Mouse (Mus musculus) embryonic facial prominence, embryonic 13.5 days (tissue): ENCODE data around the gene Hoxb2. TPM values are rescaled to one million over a fixed set of nuclear protein-coding genes. Genes with fewer than 3 reads are reported as not detected.

Experiments used
- ATAC-seq: fragments of 200-750 bp; cut with Nextera tagmentation; 2 replicates; pipeline ENCODE4 v1.8.0; 2017; ENCODE audit warnings: low read depth; ENCODE audit not compliant: insufficient number of reproducible peaks, insufficient read depth, low FRiP score, low TSS enrichment
- H3K27ac ChIP-seq: fragments of 300-500 bp; sonication (generic); 2 replicates; pipeline ENCODE4 v1.5.1; 2015; ENCODE audit warnings: moderate library complexity, mild to moderate bottlenecking, inconsistent platforms
- H3K27me3 ChIP-seq: fragments of 300-500 bp; sonication (generic); 2 replicates; pipeline ENCODE4 v1.6.1; 2015; ENCODE audit warnings: mild to moderate bottlenecking, inconsistent platforms
- H3K36me3 ChIP-seq: fragments of 300-500 bp; sonication (generic); 2 replicates; pipeline ENCODE4 v1.6.1; 2015; ENCODE audit warnings: mild to moderate bottlenecking, inconsistent platforms
- H3K4me1 ChIP-seq: fragments of 300-500 bp; sonication (generic); 2 replicates; pipeline ENCODE4 v1.6.1; 2015; ENCODE audit warnings: inconsistent platforms
- H3K4me2 ChIP-seq: fragments of 300-500 bp; sonication (generic); 2 replicates; pipeline ENCODE4 v1.6.1; 2015; ENCODE audit warnings: moderate library complexity, mild to moderate bottlenecking, inconsistent platforms
- H3K4me3 ChIP-seq: fragments of 300-500 bp; sonication (generic); 2 replicates; pipeline ENCODE4 v1.5.1; 2015; ENCODE audit warnings: mild to moderate bottlenecking, inconsistent platforms
- H3K9ac ChIP-seq: fragments of 300-500 bp; sonication (generic); 2 replicates; pipeline ENCODE4 v1.6.1; 2015; ENCODE audit warnings: mild to moderate bottlenecking, inconsistent platforms
- H3K9me3 ChIP-seq: fragments of 300-500 bp; sonication (generic); 2 replicates; pipeline ENCODE4 v1.6.1; 2016; ENCODE audit warnings: inconsistent platforms
- WGBS: fragments of 180-500 bp; shearing (Covaris S2); methylation state at CpG from one replicate; pipeline ENCODE4 v1.1.7; 2015; ENCODE audit warnings: mixed read lengths; 5-methylcytosine and 5-hydroxymethylcytosine counted together
- polyA plus RNA-seq: library from polyadenylated mRNA; unstranded; fragments of >200 nt; fragmentation: Nextera tagmentation; extraction: Ambion mirVana; gene quantifications from 2 replicates; pipeline ENCODE4 v1.2.1, GENCODE M21; 2015

The Hoxb2 gene
- polyA plus RNA-seq, 1 experiment from 2014 or later: 0.52 TPM

- 1% methylated on average over 43 of the region's 45 CpGs for WGBS
- ATAC-seq: no peak
- no peaks in the 10 kb centered on the region for H3K36me3 ChIP-seq
- peaks cover 4% of the 10 kb centered on the region; the same call in 1 of the 2 replicates for H3K4me1 ChIP-seq
- H3K4me3 ChIP-seq: peak overlapping the region; percentile 25
- H3K27me3 ChIP-seq: peaks cover 100% of the 10 kb centered on the region
- H3K9me3 ChIP-seq: no peaks in the 10 kb centered on the region
- no peak overlapping the region for H3K27ac ChIP-seq
- peak overlapping the region; percentile 39 for H3K4me2 ChIP-seq
- H3K9ac ChIP-seq: no peak overlapping the region
Measured at GRCm38 (mm10) chr11:96318368-96319070, 31.8 kb upstream of the Hoxb2 start.

GRCm38 (mm10) chr11:96319071-96319902, 31.0 kb upstream of the Hoxb2 start:
- H3K27ac ChIP-seq: no peak overlapping the region
- 1% methylated on average over 32 of the region's 34 CpGs for WGBS

GRCm38 (mm10) chr11:96319910-96320309, 30.4 kb upstream of the Hoxb2 start:
- Histone ChIP-seq H3K9ac (no peak overlapping the region), H3K4me3 (no peak overlapping the region), H3K4me2 (no peak overlapping the region), H3K27ac (no peak overlapping the region), H3K36me3 (no peaks in the 10 kb centered on the region), H3K27me3 (peaks cover 100% of the 10 kb centered on the region), H3K4me1 (peaks cover 4% of the 10 kb centered on the region; the same call in 1 of the 2 replicates), H3K9me3 (no peaks in the 10 kb centered on the region)
- ATAC-seq: no peak
- under 1% methylated on average over 29 of the region's 29 CpGs for WGBS

More at GRCm38 (mm10) chr11:96319071-96319902, 31.0 kb upstream of the Hoxb2 start:
- peaks cover 4% of the 10 kb centered on the region; the same call in 1 of the 2 replicates for H3K4me1 ChIP-seq
- H3K9me3 ChIP-seq: no peaks in the 10 kb centered on the region
- H3K4me2 ChIP-seq: peak overlapping the region; percentile 39
- peaks cover 100% of the 10 kb centered on the region for H3K27me3 ChIP-seq
- H3K9ac ChIP-seq: no peak overlapping the region
- ATAC-seq: no peak
- peak overlapping the region; percentile 25 for H3K4me3 ChIP-seq
- no peaks in the 10 kb centered on the region for H3K36me3 ChIP-seq

- 2% methylated on average over 17 of the region's 17 CpGs for WGBS
- Histone ChIP-seq H3K9me3 (no peaks in the 10 kb centered on the region), H3K36me3 (no peaks in the 10 kb centered on the region), H3K4me2 (no peak overlapping the region), H3K9ac (no peak overlapping the region), H3K4me1 (peaks cover 4% of the 10 kb centered on the region; the same call in 1 of the 2 replicates), H3K27me3 (peaks cover 100% of the 10 kb centered on the region), H3K4me3 (no peak overlapping the region), H3K27ac (no peak overlapping the region)
- no peak for ATAC-seq
Measured at GRCm38 (mm10) chr11:96320688-96321087, 29.6 kb upstream of the Hoxb2 start.

GRCm38 (mm10) chr11:96321846-96322245, 28.5 kb upstream of the Hoxb2 start:
- peaks cover 4% of the 10 kb centered on the region; the same call in 1 of the 2 replicates for H3K4me1 ChIP-seq
- no peak overlapping the region for H3K27ac ChIP-seq
- no peak overlapping the region for H3K9ac ChIP-seq
- 4% methylated on average over 5 of the region's 5 CpGs for WGBS
- no peak for ATAC-seq
- H3K4me3 ChIP-seq: no peak overlapping the region
- H3K27me3 ChIP-seq: peaks cover 100% of the 10 kb centered on the region
- no peaks in the 10 kb centered on the region for H3K9me3 ChIP-seq
- H3K4me2 ChIP-seq: no peak overlapping the region
- no peaks in the 10 kb centered on the region for H3K36me3 ChIP-seq

GRCm38 (mm10) chr11:96322738-96323137, 27.6 kb upstream of the Hoxb2 start:
- no peak for ATAC-seq
- Histone ChIP-seq H3K27me3 (peaks cover 100% of the 10 kb centered on the region), H3K4me1 (peaks cover 4% of the 10 kb centered on the region; the same call in 1 of the 2 replicates), H3K27ac (no peak overlapping the region), H3K36me3 (no peaks in the 10 kb centered on the region), H3K9ac (no peak overlapping the region), H3K4me3 (no peak overlapping the region), H3K4me2 (no peak overlapping the region), H3K9me3 (no peaks in the 10 kb centered on the region)
- 6% methylated on average over 6 of the region's 6 CpGs for WGBS

GRCm38 (mm10) chr11:96323154-96323553, 27.2 kb upstream of the Hoxb2 start, which contains the start of gene Hoxb3:
Gene Hoxb3 (plus strand): TSS chr11:96323326.
- no peak within 1 kb of the TSS for H3K4me3 ChIP-seq
- 3% methylated on average over 10 of the region's 10 CpGs for whole genome bisulfite sequencing
- no peaks in the 10 kb centered on the region for H3K36me3 ChIP-seq
- H3K27me3 ChIP-seq: peaks cover 100% of the 10 kb centered on the region
- H3K4me2 ChIP-seq: no peak within 1 kb of the TSS
- H3K27ac ChIP-seq: no peak within 1 kb of the TSS
- no peaks in the 10 kb centered on the region for H3K9me3 ChIP-seq
- peaks cover 4% of the 10 kb centered on the region; the same call in 1 of the 2 replicates for H3K4me1 ChIP-seq
- ATAC-seq: no peak
- H3K9ac ChIP-seq: no peak within 1 kb of the TSS

GRCm38 (mm10) chr11:96324125-96324524, 26.2 kb upstream of the Hoxb2 start:
- H3K27me3 ChIP-seq: peaks cover 100% of the 10 kb centered on the region
- no peaks in the 10 kb centered on the region for H3K4me1 ChIP-seq
- H3K9me3 ChIP-seq: no peaks in the 10 kb centered on the region
- WGBS: under 1% methylated on average over 5 of the region's 5 CpGs
- ATAC-seq: no peak
- H3K9ac ChIP-seq: no peak overlapping the region
- no peak overlapping the region for H3K27ac ChIP-seq
- H3K4me3 ChIP-seq: no peak overlapping the region
- no peak overlapping the region for H3K4me2 ChIP-seq
- no peaks in the 10 kb centered on the region for H3K36me3 ChIP-seq

GRCm38 (mm10) chr11:96324965-96325364, 25.4 kb upstream of the Hoxb2 start:
- Histone ChIP-seq H3K36me3 (no peaks in the 10 kb centered on the region), H3K27me3 (peaks cover 100% of the 10 kb centered on the region), H3K4me2 (no peak overlapping the region), H3K4me3 (no peak overlapping the region), H3K9me3 (no peaks in the 10 kb centered on the region), H3K27ac (no peak overlapping the region), H3K9ac (no peak overlapping the region), H3K4me1 (no peaks in the 10 kb centered on the region)
- WGBS: 2% methylated on average over 8 of the region's 8 CpGs
- no peak for ATAC-seq

GRCm38 (mm10) chr11:96325747-96326212, 24.5 kb upstream of the Hoxb2 start:
- no peak for ATAC-seq
- H3K27ac ChIP-seq: no peak overlapping the region
- no peaks in the 10 kb centered on the region for H3K9me3 ChIP-seq
- no peak overlapping the region for H3K4me3 ChIP-seq
- H3K27me3 ChIP-seq: peaks cover 100% of the 10 kb centered on the region
- no peak overlapping the region for H3K9ac ChIP-seq
- WGBS: 3% methylated on average over 22 of the region's 22 CpGs
- no peaks in the 10 kb centered on the region for H3K4me1 ChIP-seq
- H3K36me3 ChIP-seq: no peaks in the 10 kb centered on the region
- H3K4me2 ChIP-seq: no peak overlapping the region

GRCm38 (mm10) chr11:96326705-96327104, 23.6 kb upstream of the Hoxb2 start:
- H3K4me2 ChIP-seq: no peak overlapping the region
- H3K9me3 ChIP-seq: no peaks in the 10 kb centered on the region
- H3K4me1 ChIP-seq: no peaks in the 10 kb centered on the region
- H3K27me3 ChIP-seq: peaks cover 100% of the 10 kb centered on the region
- no peak for ATAC-seq
- no peak overlapping the region for H3K27ac ChIP-seq
- no peaks in the 10 kb centered on the region for H3K36me3 ChIP-seq
- under 1% methylated on average over 12 of the region's 12 CpGs for WGBS
- no peak overlapping the region for H3K9ac ChIP-seq
- H3K4me3 ChIP-seq: no peak overlapping the region
